Mouse (Mus musculus): Measurements from ENCODE around the gene Rhox3h. TPM values are rescaled to one million over a fixed set of nuclear protein-coding genes. Genes with fewer than 3 reads are reported as not detected.
"Not testable (repeated sequence)": the region's sequence is repeated elsewhere in the genome, so short reads cannot be mapped to it uniquely, and the experiment has no call there.

Rhox3h gene
- not detected in 2 replicates for polyA plus RNA-seq (2014; fragmentation: Nextera tagmentation; extraction: Ambion mirVana)

- WGBS: no CpG with 5 or more reads among the region's 3 CpGs
These were observed at the start of gene Rhox3h for GRCm38 (mm10) chrX:37668664-37669063. Rhox3h (minus strand) TSS chrX:37668764.

GRCm38 (mm10) chrX:37701821-37702387 lies 33.3 kb upstream of the Rhox3h start:
- H3K27me3 ChIP-seq (ENCODE audit: control insufficient read depth, insufficient read depth, low read length): no peaks in the 10 kb centered on the region
- no peak overlapping the region for H3K4me3 ChIP-seq (ENCODE audit: low read depth, low read length)
- ATAC-seq (ENCODE audit: low FRiP score): no peak
- no peaks in the 10 kb centered on the region for H3K36me3 ChIP-seq (ENCODE audit: control insufficient read depth, insufficient read depth, low read length)
- no peaks in the 10 kb centered on the region for H3K4me1 ChIP-seq (replicated peaks; ENCODE audit: control insufficient read depth, insufficient read depth, low read length)
- H3K9ac ChIP-seq (ENCODE audit: low read depth, low read length): no peak overlapping the region
- no peak for DNase-seq (ENCODE audit: low spot score)
- WGBS: 68% methylated on average over 3 of the region's 3 CpGs
- no peaks in the 10 kb centered on the region for H3K9me3 ChIP-seq (ENCODE audit: control insufficient read depth, low read length)
- no peak overlapping the region for H3K4me2 ChIP-seq (replicated peaks; ENCODE audit: low read depth, low read length)
- no peak overlapping the region for H3K27ac ChIP-seq (ENCODE audit: low read depth, low read length)

More at GRCm38 (mm10) chrX:37668664-37669063, at the start of gene Rhox3h:
- not testable (repeated sequence) for ATAC-seq (ENCODE audit: low FRiP score); H3K36me3 ChIP-seq (ENCODE audit: control insufficient read depth, insufficient read depth, low read length); H3K9me3 ChIP-seq (ENCODE audit: control insufficient read depth, low read length); H3K27me3 ChIP-seq (ENCODE audit: control insufficient read depth, insufficient read depth, low read length); H3K4me1 ChIP-seq (replicated peaks; ENCODE audit: control insufficient read depth, insufficient read depth, low read length); H3K4me2 ChIP-seq (replicated peaks; ENCODE audit: low read depth, low read length); H3K9ac ChIP-seq (ENCODE audit: low read depth, low read length); H3K4me3 ChIP-seq (ENCODE audit: low read depth, low read length); DNase-seq (ENCODE audit: low spot score); H3K27ac ChIP-seq (ENCODE audit: low read depth, low read length)

GRCm38 (mm10) chrX:37692261-37692660 lies 23.7 kb upstream of the Rhox3h start:
- H3K9ac ChIP-seq (ENCODE audit: low read depth, low read length): no peak overlapping the region
- DNase-seq (ENCODE audit: low spot score): no peak
- WGBS: 80% methylated on average over 2 of the region's 2 CpGs

GRCm38 (mm10) chrX:37683031-37683715 lies 14.6 kb upstream of the Rhox3h start:
- no peaks in the 10 kb centered on the region for H3K36me3 ChIP-seq (ENCODE audit: control insufficient read depth, insufficient read depth, low read length)
- DNase-seq (ENCODE audit: low spot score): no peak
- H3K27ac ChIP-seq (ENCODE audit: low read depth, low read length): no peak overlapping the region
- no peak for ATAC-seq (ENCODE audit: low FRiP score)
- no peaks in the 10 kb centered on the region for H3K4me1 ChIP-seq (replicated peaks; ENCODE audit: control insufficient read depth, insufficient read depth, low read length)
- no peak overlapping the region for H3K4me2 ChIP-seq (replicated peaks; ENCODE audit: low read depth, low read length)
- no peak overlapping the region for H3K9ac ChIP-seq (ENCODE audit: low read depth, low read length)
- WGBS: 82% methylated on average over 24 of the region's 24 CpGs
- H3K27me3 ChIP-seq (ENCODE audit: control insufficient read depth, insufficient read depth, low read length): no peaks in the 10 kb centered on the region
- H3K4me3 ChIP-seq (ENCODE audit: low read depth, low read length): no peak overlapping the region
- no peaks in the 10 kb centered on the region for H3K9me3 ChIP-seq (ENCODE audit: control insufficient read depth, low read length)

More at GRCm38 (mm10) chrX:37692261-37692660, 23.7 kb upstream of the Rhox3h start:
- Histone ChIP-seq H3K9me3 (ENCODE audit: control insufficient read depth, low read length) (no peaks in the 10 kb centered on the region), H3K27me3 (ENCODE audit: control insufficient read depth, insufficient read depth, low read length) (no peaks in the 10 kb centered on the region), H3K4me3 (ENCODE audit: low read depth, low read length) (no peak overlapping the region), H3K4me1 (replicated peaks; ENCODE audit: control insufficient read depth, insufficient read depth, low read length) (no peaks in the 10 kb centered on the region), H3K36me3 (ENCODE audit: control insufficient read depth, insufficient read depth, low read length) (no peaks in the 10 kb centered on the region), H3K27ac (ENCODE audit: low read depth, low read length) (no peak overlapping the region), H3K4me2 (replicated peaks; ENCODE audit: low read depth, low read length) (no peak overlapping the region)
- no peak for ATAC-seq (ENCODE audit: low FRiP score)

GRCm38 (mm10) chrX:37673177-37673576 lies 4.6 kb upstream of the Rhox3h start, which contains the start of gene Rhox2h:
Rhox2h (minus strand) TSS chrX:37673277.
- H3K4me3 ChIP-seq (ENCODE audit: low read depth, low read length): not testable (repeated sequence)

GRCm38 (mm10) chrX:37651227-37651626 lies 17.3 kb downstream of the Rhox3h start, which contains the start of gene Rhox4g:
Rhox4g (minus strand) TSS chrX:37651327.
- WGBS: 91% methylated on average over 9 of the region's 20 CpGs
- ATAC-seq (ENCODE audit: low FRiP score); H3K27me3 ChIP-seq (ENCODE audit: control insufficient read depth, insufficient read depth, low read length); H3K4me3 ChIP-seq (ENCODE audit: low read depth, low read length); DNase-seq (ENCODE audit: low spot score); H3K36me3 ChIP-seq (ENCODE audit: control insufficient read depth, insufficient read depth, low read length); H3K27ac ChIP-seq (ENCODE audit: low read depth, low read length); H3K9ac ChIP-seq (ENCODE audit: low read depth, low read length); H3K9me3 ChIP-seq (ENCODE audit: control insufficient read depth, low read length); H3K4me2 ChIP-seq (replicated peaks; ENCODE audit: low read depth, low read length); H3K4me1 ChIP-seq (replicated peaks; ENCODE audit: control insufficient read depth, insufficient read depth, low read length): not testable (repeated sequence)

More at GRCm38 (mm10) chrX:37673177-37673576, 4.6 kb upstream of the Rhox3h start, which contains the start of gene Rhox2h:
- not testable (repeated sequence) for H3K9ac ChIP-seq (ENCODE audit: low read depth, low read length); H3K27me3 ChIP-seq (ENCODE audit: control insufficient read depth, insufficient read depth, low read length); H3K36me3 ChIP-seq (ENCODE audit: control insufficient read depth, insufficient read depth, low read length); DNase-seq (ENCODE audit: low spot score); H3K4me2 ChIP-seq (replicated peaks; ENCODE audit: low read depth, low read length); H3K9me3 ChIP-seq (ENCODE audit: control insufficient read depth, low read length); H3K27ac ChIP-seq (ENCODE audit: low read depth, low read length); H3K4me1 ChIP-seq (replicated peaks; ENCODE audit: control insufficient read depth, insufficient read depth, low read length); ATAC-seq (ENCODE audit: low FRiP score)
- WGBS: 88% methylated on average over 8 of the region's 8 CpGs

GRCm38 (mm10) chrX:37643370-37643769 lies 25.2 kb downstream of the Rhox3h start, which contains the start of gene Rhox2g:
Rhox2g (minus strand) TSS chrX:37643470.
- not testable (repeated sequence) for H3K36me3 ChIP-seq (ENCODE audit: control insufficient read depth, insufficient read depth, low read length); H3K27ac ChIP-seq (ENCODE audit: low read depth, low read length); DNase-seq (ENCODE audit: low spot score); H3K4me3 ChIP-seq (ENCODE audit: low read depth, low read length); H3K4me2 ChIP-seq (replicated peaks; ENCODE audit: low read depth, low read length); H3K4me1 ChIP-seq (replicated peaks; ENCODE audit: control insufficient read depth, insufficient read depth, low read length); H3K27me3 ChIP-seq (ENCODE audit: control insufficient read depth, insufficient read depth, low read length); ATAC-seq (ENCODE audit: low FRiP score); H3K9ac ChIP-seq (ENCODE audit: low read depth, low read length); H3K9me3 ChIP-seq (ENCODE audit: control insufficient read depth, low read length)
- 91% methylated on average over 6 of the region's 6 CpGs for WGBS

- DNase-seq (ENCODE audit: low spot score); H3K9me3 ChIP-seq (ENCODE audit: control insufficient read depth, low read length); H3K27ac ChIP-seq (ENCODE audit: low read depth, low read length); H3K4me3 ChIP-seq (ENCODE audit: low read depth, low read length); H3K27me3 ChIP-seq (ENCODE audit: control insufficient read depth, insufficient read depth, low read length); ATAC-seq (ENCODE audit: low FRiP score); H3K4me2 ChIP-seq (replicated peaks; ENCODE audit: low read depth, low read length); H3K9ac ChIP-seq (ENCODE audit: low read depth, low read length); H3K4me1 ChIP-seq (replicated peaks; ENCODE audit: control insufficient read depth, insufficient read depth, low read length); H3K36me3 ChIP-seq (ENCODE audit: control insufficient read depth, insufficient read depth, low read length): not testable (repeated sequence)
- 92% methylated on average over 2 of the region's 2 CpGs for WGBS
These were observed 40.1 kb downstream of the Rhox3h start, which contains the start of gene Rhox3g for GRCm38 (mm10) chrX:37628512-37628911. Rhox3g (minus strand) TSS chrX:37628612.

Measured in hindbrain, embryonic 11.5 days (tissue).